Mouse (Mus musculus) cortical plate, adult 2 months (tissue): ENCODE measurements around the gene Rab8b.

ENCODE experiments used
- CTCF ChIP-seq: fragments of 200-500 bp; IDR thresholded peaks from 2 replicates; pipeline ENCODE4 v1.5.1; 2011; ENCODE audit warnings: mild to moderate bottlenecking, control low read depth, low read length; ENCODE audit not compliant: insufficient read depth; ENCODE audit errors: extremely low read depth
- POLR2A ChIP-seq: fragments of 200-500 bp; IDR thresholded peaks from 2 replicates; pipeline ENCODE4 v1.6.1; 2011; ENCODE audit warnings: mild to moderate bottlenecking, low read length, control low read depth; ENCODE audit not compliant: insufficient read depth; ENCODE audit errors: extremely low read depth

DNA sequence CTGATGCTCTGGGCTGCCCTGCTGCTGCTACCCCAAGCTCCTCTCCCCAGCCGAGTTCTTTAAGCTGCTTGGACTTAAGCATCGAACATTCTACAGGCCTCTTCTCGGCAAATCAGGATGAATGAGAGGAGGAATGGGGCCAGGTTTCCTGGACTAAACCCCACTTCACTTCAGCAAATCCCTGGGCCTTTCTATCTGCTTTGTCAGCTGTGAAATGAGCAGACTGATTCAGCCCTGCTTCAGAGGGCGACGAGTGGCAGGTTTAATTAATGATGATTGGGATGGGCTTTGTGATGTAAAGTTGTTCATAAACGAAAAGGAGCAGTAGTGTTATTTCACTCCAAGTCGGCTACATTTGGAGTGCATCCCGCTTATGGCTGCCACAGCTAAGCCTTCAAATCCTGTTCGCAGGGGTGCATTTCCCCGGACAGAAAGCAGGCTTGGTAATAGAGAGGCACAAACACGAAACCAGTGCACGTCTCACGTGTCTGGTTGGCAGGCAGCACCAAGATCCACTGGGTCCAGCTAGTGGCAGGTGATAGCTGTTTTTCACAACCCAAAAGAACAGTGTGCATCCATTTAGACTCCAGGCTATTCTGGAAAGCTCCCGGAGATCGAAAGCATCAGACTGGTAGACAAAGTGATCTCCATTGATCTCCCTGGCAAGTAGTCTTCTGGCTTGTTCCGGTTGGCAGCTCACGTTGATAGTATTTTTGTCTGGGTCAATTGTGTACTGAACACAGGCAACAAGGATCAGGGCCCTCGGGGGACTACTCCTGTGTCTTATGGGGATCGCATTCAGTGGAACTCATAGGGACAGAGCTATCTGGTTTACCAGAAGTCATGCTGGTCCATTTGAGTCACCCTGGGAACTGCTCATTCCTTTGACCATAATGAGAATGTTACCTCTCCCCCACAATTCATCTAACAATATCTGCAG, 14.7 kb upstream of the Rab8b start:
- no peak for TF ChIP-seq CTCF
- no peak for TF ChIP-seq POLR2A
